Mouse (Mus musculus) kidney, adult 2 months (tissue): ENCODE measurements around the gene Coa5.

Experiments
- CTCF ChIP-seq: fragments of 200-500 bp; conservative IDR thresholded peaks from 2 replicates; pipeline ENCODE4 v1.5.1; 2011; ENCODE audit warnings: low read depth, mild to moderate bottlenecking, control low read depth, low read length, moderate library complexity, mixed read lengths; ENCODE audit not compliant: insufficient read depth, insufficient read length
- POLR2A ChIP-seq: fragments of 200-500 bp; IDR thresholded peaks from one replicate; pipeline ENCODE4 v1.6.1; 2011; ENCODE audit warnings: low read depth, low read length, control low read depth

DNA sequence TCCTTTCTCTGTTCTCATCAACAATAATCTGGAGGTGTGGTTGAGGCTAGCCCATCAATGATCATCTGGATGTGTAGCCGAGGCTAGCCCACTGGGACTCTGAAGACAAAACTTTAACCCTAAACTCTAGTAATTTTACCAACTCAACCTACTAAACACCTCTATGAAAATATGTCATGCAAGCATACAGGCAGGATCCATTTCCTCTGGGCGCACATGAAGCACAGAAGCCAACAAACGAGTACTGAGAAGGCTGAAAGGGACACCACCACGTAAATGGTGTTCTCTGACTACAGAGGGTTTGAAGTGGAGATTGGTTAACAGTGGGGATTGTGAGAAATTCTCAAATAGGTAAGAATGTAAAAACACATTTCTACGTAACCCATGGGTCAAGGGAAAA lies 47.3 kb upstream of the Coa5 start:
- TF ChIP-seq CTCF (no peak), POLR2A (no peak)
